Mouse (Mus musculus): ENCODE measurements at regions not wholly inside any gene's neighbourhood (a gene's known extent, or its start where the extent isn't known, plus 50 kb on each side); places are given as distances from the start of the nearest gene placed in this dataset.

DNA sequence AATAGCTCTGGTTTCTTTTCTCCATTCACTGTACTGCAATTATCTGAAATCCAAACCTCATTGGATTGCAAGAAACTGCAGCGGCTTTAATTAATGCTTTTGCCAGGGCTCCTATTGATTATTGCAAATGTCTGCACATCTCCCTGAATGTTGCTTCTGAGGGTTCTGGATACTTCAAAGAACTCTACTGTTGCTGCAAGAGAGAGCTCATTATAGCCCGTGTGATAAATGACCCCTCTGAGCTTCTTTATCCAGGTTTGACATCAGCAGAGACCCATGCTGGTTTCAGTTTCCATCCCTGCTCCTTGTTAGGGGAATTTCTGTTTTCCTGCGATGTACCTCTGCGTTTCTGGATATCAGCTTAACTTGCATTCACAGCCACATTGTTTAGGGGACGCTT, 78.4 kb upstream of the Nav3 start:
- H3K36me3 ChIP-seq (replicated peaks), result no peaks in the 10 kb centered on the region
- H3K27me3 ChIP-seq (replicated peaks), result no peaks in the 10 kb centered on the region
- H3K4me2 ChIP-seq, result 0 out of 2 replicates have a peak overlapping the region, but pooled peaks have one; percentile 2
- H3K4me1 ChIP-seq, result peaks cover 5% of the 10 kb centered on the region; the same call in 1 of the 2 replicates
- no peak overlapping the region for H3K4me3 ChIP-seq
- ATAC-seq (replicated peaks), result no peak
- H3K9me3 ChIP-seq, result no peaks in the 10 kb centered on the region
- no peak overlapping the region for H3K27ac ChIP-seq
- WGBS, result 29% methylated on average over 5 of the region's 5 CpGs
- H3K9ac ChIP-seq, result no peak overlapping the region

DNA sequence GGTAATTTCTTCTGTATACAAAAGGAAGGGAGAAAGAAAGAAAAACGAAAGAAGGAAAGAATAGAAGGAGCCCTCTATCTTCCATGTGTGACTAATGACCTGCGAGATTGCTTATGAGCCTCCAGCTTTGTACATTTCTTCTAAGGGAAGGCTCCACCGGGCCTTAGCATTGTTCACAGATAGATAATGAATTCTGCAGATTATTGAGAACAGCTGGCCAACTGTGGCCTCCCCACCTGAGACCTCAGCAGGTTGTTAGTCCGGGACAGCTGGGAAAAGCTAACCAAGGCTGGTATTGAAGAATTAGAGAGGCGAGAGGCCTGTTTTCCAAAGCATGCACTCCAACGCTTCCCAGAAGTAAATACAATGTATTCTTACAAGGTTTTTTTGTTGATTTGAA, 86.7 kb upstream of the Nav3 start:
- ATAC-seq (replicated peaks), result 0 out of 2 replicates have a peak, but pooled peaks have one; percentile 54
- Histone ChIP-seq H3K9ac (no peak overlapping the region), H3K4me3 (no peak overlapping the region), H3K4me1 (peaks cover 3% of the 10 kb centered on the region; the same call in 1 of the 2 replicates), H3K27ac (no peak overlapping the region), H3K4me2 (no peak overlapping the region), H3K27me3 (replicated peaks) (no peaks in the 10 kb centered on the region), H3K36me3 (replicated peaks) (no peaks in the 10 kb centered on the region), H3K9me3 (no peaks in the 10 kb centered on the region)
- 16% methylated on average over 6 of the region's 6 CpGs for WGBS

DNA sequence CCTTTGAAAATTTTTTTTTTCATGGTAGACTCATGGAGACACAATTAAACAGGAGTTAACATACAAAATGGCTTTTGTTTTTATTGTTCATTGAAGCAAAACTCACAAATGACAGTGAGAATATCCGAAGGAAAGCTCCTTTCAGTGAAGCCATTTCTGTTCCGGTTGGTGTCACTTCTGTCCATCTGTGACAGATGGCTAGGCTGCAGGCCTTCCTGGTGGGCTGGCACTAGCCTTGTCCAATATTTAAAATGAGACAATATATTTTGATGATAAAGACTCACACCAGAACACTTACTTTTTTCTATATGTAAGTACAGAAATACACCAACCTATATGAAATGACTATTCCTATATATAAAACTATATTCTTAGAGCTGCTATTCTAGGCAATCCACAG, 92.4 kb upstream of the Nav3 start:
- Histone ChIP-seq H3K4me2 (no peak overlapping the region), H3K9me3 (no peaks in the 10 kb centered on the region), H3K9ac (no peak overlapping the region), H3K4me1 (no peaks in the 10 kb centered on the region), H3K27ac (no peak overlapping the region), H3K27me3 (replicated peaks) (no peaks in the 10 kb centered on the region), H3K36me3 (replicated peaks) (no peaks in the 10 kb centered on the region), H3K4me3 (no peak overlapping the region)
- no peak for ATAC-seq (replicated peaks)
- WGBS, result 54% methylated on average over 2 of the region's 2 CpGs

DNA sequence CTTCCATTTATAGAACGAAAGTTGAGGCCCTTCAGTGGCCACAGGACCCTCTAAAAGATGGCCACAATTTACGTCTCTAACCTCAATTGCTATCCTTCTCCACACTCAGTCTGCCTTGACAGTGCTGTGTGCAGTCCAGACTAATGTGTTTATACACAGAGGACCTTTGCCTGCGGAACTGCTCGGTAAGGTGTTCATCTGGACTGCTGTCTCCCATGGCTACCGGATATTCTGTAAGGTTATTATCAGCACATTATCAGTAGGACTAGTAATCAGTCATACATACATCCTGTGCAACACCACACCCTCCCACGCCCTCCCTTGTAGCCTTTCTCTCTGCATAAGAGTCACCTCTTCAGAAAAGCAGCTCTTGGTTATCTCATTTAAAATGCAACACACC, 98.0 kb upstream of the Nav3 start:
- H3K4me1 ChIP-seq, result no peaks in the 10 kb centered on the region
- ATAC-seq (replicated peaks), result no peak
- no peak overlapping the region for H3K4me2 ChIP-seq
- H3K27me3 ChIP-seq (replicated peaks), result no peaks in the 10 kb centered on the region
- no peak overlapping the region for H3K4me3 ChIP-seq
- H3K9ac ChIP-seq, result no peak overlapping the region
- no peaks in the 10 kb centered on the region for H3K9me3 ChIP-seq
- H3K36me3 ChIP-seq (replicated peaks), result no peaks in the 10 kb centered on the region
- H3K27ac ChIP-seq, result no peak overlapping the region
- 79% methylated on average over 6 of the region's 6 CpGs for WGBS

DNA sequence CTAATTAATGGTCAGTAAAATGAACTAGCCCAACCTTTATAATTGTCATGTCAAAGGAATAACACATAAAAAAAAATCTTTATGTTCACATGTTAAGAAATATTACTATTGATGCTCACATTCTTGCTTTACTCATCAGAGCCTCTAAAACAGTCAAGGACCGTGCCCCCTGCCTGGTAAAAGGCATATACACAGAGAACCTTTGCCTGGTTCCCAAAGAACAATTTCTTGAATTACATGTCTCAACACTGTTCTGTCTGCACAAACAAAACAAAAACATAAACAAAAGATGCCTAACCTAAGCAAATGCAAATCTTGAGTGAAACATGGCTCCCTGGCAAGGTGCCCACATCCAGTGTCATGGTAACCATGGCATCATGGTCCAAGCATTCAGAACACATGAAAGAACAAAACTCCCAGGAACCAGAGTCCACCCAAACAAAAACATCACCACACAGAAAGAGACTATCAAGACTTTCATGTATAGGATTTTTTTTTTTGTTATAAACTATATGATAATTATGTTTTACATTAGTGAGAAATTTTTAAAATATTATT, 100.4 kb upstream of the Nav3 start:
- Histone ChIP-seq H3K27ac (no peak overlapping the region), H3K4me1 (no peaks in the 10 kb centered on the region), H3K9me3 (no peaks in the 10 kb centered on the region), H3K4me2 (no peak overlapping the region), H3K36me3 (replicated peaks) (no peaks in the 10 kb centered on the region), H3K4me3 (no peak overlapping the region), H3K9ac (no peak overlapping the region), H3K27me3 (replicated peaks) (no peaks in the 10 kb centered on the region)
- ATAC-seq (replicated peaks), result no peak
- WGBS, result 70% methylated on average over 1 of the region's 1 CpGs

DNA sequence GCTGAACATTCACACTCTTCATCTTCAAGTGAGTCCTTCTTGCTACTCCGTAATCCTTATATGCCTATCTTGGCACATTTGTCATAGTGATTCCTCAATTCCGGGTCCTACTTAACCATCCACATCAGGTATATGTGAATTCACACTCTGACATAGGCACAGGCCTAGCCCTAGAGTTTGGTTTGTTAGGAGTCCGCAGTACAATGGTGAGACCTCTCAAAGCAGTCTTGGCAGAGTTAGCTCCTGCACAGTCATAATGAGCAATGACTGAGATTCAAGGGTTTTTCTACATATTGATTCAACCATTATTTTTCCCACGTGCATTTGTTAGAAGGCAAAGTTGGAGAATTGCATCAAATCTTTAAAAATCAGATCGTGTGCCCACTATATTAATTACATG, 107.1 kb upstream of the Nav3 start:
- Histone ChIP-seq H3K27ac (no peak overlapping the region), H3K4me2 (no peak overlapping the region), H3K9me3 (no peaks in the 10 kb centered on the region), H3K4me3 (no peak overlapping the region), H3K27me3 (replicated peaks) (no peaks in the 10 kb centered on the region), H3K4me1 (no peaks in the 10 kb centered on the region), H3K36me3 (replicated peaks) (no peaks in the 10 kb centered on the region), H3K9ac (no peak overlapping the region)
- ATAC-seq (replicated peaks), result no peak
- 92% methylated on average over 5 of the region's 5 CpGs for WGBS

DNA sequence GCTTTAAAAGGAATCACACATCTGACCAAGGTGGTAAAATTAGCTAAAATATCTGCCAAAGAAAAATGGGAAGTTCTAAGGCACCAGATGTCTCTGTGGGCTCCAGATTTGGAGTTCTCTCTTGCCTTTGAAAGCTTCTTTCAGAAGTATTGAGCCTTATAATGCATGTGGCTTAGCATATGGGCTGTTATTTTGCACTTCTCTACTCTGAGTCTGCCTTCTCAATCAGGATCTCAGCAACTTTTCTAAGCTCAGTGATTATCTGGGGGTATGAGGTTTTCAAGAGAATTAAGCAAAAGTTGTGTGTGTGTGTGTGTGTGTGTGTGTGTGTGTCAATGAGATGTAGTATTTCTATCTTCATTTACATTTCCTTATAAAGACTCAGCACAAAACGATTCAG, 107.6 kb upstream of the Nav3 start:
- Histone ChIP-seq H3K4me2 (no peak overlapping the region), H3K36me3 (replicated peaks) (no peaks in the 10 kb centered on the region), H3K27ac (no peak overlapping the region), H3K4me3 (no peak overlapping the region), H3K4me1 (no peaks in the 10 kb centered on the region), H3K27me3 (replicated peaks) (no peaks in the 10 kb centered on the region), H3K9ac (no peak overlapping the region), H3K9me3 (no peaks in the 10 kb centered on the region)
- no peak for ATAC-seq (replicated peaks)
- WGBS, result 85% methylated on average over 1 of the region's 1 CpGs

DNA sequence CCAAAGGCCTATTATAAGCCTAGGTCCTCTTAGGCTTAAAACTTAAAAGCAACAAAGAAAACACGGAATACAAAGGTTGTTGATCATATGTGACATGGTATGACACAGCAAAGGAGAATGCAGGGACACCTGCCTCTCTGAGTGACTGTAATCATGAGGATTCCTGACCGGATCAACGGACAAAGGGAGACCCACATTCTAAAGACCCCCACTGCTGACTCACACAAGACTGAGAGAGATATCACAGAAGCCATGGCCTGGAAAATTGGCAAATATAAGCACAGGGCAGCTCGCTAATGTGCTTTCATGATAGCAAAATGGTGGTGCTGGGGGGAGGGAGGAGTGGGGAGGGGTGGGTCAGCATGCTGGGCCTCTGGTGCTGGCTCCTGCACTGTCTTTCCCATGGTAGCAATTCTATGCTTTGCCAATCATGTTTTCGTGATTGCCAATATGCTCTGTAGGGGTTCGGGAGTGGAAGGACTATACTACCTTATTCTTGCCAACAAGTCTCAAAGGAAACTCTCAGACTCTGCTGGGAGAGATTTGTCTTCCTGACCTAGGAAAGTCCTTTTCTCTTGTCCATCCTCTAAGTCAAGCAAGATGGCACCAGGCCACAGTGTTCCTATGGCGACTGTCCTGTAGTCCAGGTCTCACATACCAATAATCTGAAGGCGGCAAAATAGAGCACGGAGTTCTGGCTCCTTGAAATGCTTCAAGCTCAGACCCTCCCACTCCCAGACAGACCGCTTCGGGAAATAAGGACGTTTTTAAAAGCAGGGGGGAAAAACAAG, 110.5 kb upstream of the Nav3 start:
- no peak overlapping the region for H3K27ac ChIP-seq
- H3K27me3 ChIP-seq (replicated peaks), result no peaks in the 10 kb centered on the region
- no peak overlapping the region for H3K9ac ChIP-seq
- WGBS, result 56% methylated on average over 12 of the region's 12 CpGs
- H3K4me2 ChIP-seq, result no peak overlapping the region
- H3K4me3 ChIP-seq, result no peak overlapping the region
- H3K36me3 ChIP-seq (replicated peaks), result no peaks in the 10 kb centered on the region
- H3K9me3 ChIP-seq, result no peaks in the 10 kb centered on the region
- no peaks in the 10 kb centered on the region for H3K4me1 ChIP-seq
- ATAC-seq (replicated peaks), result peak; percentile 50; the same call in 1 of the 2 replicates

DNA sequence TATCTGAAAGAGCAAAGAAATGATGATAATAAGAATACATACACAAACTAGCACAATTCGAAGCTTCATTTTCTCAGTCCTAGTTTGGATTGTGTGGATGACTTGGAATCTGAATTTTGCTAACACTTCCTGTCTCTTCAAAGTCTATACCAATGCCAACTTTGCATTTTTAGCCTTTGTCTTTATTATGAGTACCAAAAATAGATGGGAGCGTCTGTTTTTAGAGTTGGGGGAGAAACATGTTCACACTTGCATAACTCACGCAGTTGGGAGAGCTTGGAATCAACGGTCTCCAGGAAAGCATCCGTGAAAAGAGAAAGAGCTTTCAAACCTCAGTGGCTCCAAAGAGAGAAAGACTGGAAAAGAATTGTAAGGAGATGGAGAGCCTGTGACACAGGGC, 114.5 kb upstream of the Nav3 start:
- H3K9ac ChIP-seq, result no peak overlapping the region
- H3K9me3 ChIP-seq, result no peaks in the 10 kb centered on the region
- H3K4me1 ChIP-seq, result no peaks in the 10 kb centered on the region
- no peak overlapping the region for H3K27ac ChIP-seq
- no peak overlapping the region for H3K4me3 ChIP-seq
- no peak overlapping the region for H3K4me2 ChIP-seq
- no peaks in the 10 kb centered on the region for H3K27me3 ChIP-seq (replicated peaks)
- ATAC-seq (replicated peaks), result no peak
- 86% methylated on average over 5 of the region's 5 CpGs for whole genome bisulfite sequencing
- H3K36me3 ChIP-seq (replicated peaks), result no peaks in the 10 kb centered on the region

DNA sequence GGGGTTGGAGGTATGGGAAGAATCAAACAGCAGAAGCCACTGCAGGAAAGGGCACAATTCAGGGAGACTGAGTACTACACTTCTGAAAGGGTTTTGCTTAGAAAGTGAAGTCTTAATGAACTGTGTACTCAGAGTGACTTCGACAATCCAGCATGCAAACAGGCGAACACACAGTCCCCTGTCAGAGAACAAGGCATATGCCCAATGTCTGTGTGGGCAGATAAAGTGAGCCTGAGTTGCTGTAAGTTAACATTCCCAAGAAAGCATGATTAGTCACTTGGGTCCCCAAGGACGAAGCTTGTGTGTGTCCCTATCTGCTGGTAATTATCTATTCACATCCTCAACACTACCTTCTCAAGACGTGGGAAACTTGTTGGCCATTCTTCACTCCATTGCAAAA, 115.2 kb upstream of the Nav3 start:
- no peaks in the 10 kb centered on the region for H3K4me1 ChIP-seq
- no peaks in the 10 kb centered on the region for H3K36me3 ChIP-seq (replicated peaks)
- no peaks in the 10 kb centered on the region for H3K9me3 ChIP-seq
- 69% methylated on average over 4 of the region's 4 CpGs for WGBS
- no peak for ATAC-seq (replicated peaks)
- no peak overlapping the region for H3K4me3 ChIP-seq
- H3K27ac ChIP-seq, result no peak overlapping the region
- no peaks in the 10 kb centered on the region for H3K27me3 ChIP-seq (replicated peaks)
- no peak overlapping the region for H3K4me2 ChIP-seq
- no peak overlapping the region for H3K9ac ChIP-seq

DNA sequence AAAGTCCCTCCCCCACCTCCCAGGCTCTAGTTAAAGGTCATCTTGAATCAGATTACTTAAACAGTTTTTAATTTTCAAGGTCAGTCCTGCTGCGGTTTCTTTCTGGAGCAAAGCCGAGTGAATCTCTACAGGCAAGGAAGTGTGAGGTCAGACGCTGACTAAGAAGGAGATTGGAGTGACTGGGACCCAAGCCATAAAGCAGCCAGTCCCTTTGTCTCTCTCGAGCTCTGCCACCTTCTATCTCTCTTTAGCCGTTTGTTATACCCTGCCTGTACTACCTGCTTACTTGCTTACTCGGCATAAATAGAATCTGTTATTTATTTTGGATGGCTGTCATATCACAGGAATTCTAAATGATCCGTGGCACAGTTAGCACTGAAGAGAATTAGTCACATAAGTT, 117.5 kb upstream of the Nav3 start:
- 73% methylated on average over 7 of the region's 7 CpGs for WGBS
- no peak overlapping the region for H3K27ac ChIP-seq
- no peak overlapping the region for H3K4me3 ChIP-seq
- no peak overlapping the region for H3K9ac ChIP-seq
- H3K27me3 ChIP-seq (replicated peaks), result no peaks in the 10 kb centered on the region
- ATAC-seq (replicated peaks), result no peak
- no peaks in the 10 kb centered on the region for H3K4me1 ChIP-seq
- no peak overlapping the region for H3K4me2 ChIP-seq
- no peaks in the 10 kb centered on the region for H3K36me3 ChIP-seq (replicated peaks)
- H3K9me3 ChIP-seq, result no peaks in the 10 kb centered on the region

DNA sequence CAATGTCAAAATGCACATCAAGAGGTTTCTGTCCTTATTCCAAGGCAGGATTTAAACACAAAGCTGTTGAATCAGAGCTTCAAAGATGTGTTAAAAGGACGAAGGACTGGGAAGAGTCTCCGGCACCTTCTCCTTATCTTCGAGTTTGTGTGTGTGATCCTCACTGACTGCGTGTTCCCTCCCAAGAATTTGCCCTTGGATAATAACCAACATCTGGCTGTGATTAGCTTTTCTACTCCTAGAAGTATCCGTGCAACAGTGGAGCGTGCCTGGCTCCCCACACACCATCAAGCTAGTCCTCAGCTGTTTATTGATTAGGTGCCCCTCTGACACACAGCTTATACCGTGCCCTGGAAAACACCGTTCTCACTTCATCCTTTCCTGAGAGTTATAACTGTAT, 130.0 kb upstream of the Nav3 start:
- H3K4me3 ChIP-seq, result no peak overlapping the region
- no peaks in the 10 kb centered on the region for H3K36me3 ChIP-seq (replicated peaks)
- H3K4me2 ChIP-seq, result no peak overlapping the region
- H3K27ac ChIP-seq, result no peak overlapping the region
- 83% methylated on average over 8 of the region's 8 CpGs for WGBS
- H3K9me3 ChIP-seq, result no peaks in the 10 kb centered on the region
- no peak overlapping the region for H3K9ac ChIP-seq
- H3K4me1 ChIP-seq, result no peaks in the 10 kb centered on the region
- ATAC-seq (replicated peaks), result no peak
- H3K27me3 ChIP-seq (replicated peaks), result no peaks in the 10 kb centered on the region

DNA sequence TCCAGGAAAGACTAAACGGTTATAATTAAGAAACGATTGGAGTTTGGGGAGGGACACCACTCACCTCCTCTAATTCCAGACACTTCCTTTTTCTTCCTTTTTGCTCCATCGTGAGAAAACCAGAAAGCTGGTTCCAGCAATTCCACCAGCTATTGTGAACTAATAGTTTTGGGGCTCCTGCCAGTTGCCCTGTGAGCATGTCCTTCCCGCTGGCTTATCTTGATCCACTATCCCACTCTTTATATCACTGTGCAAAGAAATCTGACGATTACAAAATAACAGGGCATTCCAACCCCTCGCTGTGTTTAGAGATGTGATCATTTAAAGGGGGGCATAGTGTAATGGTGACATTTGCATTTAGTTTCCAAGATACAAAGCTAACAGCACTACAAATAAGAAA, 130.5 kb upstream of the Nav3 start:
- Histone ChIP-seq H3K4me3 (no peak overlapping the region), H3K27me3 (replicated peaks) (no peaks in the 10 kb centered on the region), H3K27ac (no peak overlapping the region), H3K4me2 (no peak overlapping the region), H3K36me3 (replicated peaks) (no peaks in the 10 kb centered on the region), H3K4me1 (no peaks in the 10 kb centered on the region), H3K9ac (no peak overlapping the region), H3K9me3 (no peaks in the 10 kb centered on the region)
- no peak for ATAC-seq (replicated peaks)
- WGBS, result 74% methylated on average over 6 of the region's 6 CpGs

Measured in midbrain, embryonic 15.5 days (tissue).